Mouse (Mus musculus): Measurements from ENCODE around the gene Syngap1. TPM values are rescaled to one million over a fixed set of nuclear protein-coding genes. Genes with fewer than 3 reads are reported as not detected.

Gene Syngap1
- 4.4 and 6.5 TPM in 2 replicates for polyA plus RNA-seq (2015; fragmentation: Nextera tagmentation; extraction: Ambion mirVana)

DNA sequence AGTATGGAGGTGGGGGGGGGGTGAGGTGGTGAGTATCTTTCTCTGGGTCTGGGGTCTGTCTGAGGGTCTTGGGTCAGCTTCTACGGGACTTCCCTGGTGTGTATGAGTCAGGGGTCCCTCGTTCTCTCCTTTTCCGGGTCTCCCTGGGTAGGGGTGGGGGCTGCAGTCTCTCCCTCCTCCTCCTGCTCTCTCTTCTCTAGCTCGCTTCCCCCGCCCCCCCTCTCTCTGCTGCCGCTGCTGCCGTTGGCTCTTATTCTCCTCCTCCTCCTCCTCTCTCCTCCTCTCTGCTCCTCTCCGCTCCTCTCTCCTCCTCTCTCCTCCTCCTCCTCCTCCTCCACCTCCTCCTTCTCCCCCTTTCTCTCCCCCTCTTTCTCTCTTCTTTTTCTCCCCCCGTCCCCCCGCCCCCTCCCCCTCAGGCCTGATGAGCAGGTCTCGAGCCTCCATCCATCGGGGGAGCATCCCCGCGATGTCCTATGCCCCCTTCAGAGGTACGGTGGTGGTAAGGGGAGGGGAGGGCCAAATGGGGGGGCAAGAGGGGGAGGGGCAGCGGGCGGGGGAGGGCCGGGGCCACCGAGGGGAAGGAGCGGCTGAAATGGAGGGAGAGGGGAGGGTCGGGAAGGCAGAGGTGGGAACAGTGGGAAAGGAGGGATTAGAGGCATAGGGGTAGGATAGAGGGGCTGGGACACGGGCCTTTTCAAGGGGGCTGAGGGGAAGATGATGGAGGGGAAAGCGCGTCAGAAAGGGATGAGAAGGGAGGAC, at the start of gene Syngap1:
TSS of gene Syngap1 (plus strand) at position 223 of the 759 bp plus-strand sequence.

DNA sequence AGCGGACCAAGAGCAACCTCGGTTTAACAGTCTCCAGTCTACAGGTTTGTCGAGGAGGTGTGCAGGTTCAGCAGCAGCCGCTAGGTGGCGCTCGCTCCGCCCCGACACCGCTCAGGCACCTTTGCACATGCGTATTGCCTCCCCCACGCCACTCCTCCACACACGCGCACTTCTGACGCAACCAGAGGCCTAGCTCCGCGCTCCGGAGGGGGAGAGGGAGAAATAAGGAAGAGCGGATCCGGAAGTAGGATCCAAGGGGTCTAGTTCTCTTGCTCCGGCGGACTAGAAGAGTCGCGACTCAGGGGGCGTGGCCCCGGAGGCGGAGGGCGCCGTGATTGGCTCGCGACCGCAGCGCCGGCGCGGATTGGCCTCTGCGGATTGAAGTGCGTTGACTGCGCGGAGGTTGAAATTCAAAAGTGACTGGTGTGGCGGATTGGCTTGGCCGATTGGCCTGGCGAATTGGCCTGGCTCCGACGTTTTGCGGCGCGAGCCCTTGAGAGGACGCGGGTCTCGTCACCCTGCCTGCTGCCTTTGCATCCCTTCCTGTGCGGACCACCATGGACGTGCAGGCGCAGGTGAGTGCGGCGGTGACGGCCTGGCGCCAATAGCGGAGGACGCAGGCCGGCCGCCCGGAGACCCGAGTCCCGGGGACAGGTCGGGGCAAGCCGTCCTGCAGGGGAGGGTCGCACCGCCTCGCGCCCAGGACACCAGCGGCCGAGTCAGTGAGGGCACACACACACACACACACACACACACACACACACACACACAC, 24.2 kb upstream of the Syngap1 start, which contains the start of gene Kifc5b:
TSS of gene Kifc5b (plus strand) at position 381 of the 772 bp plus-strand sequence.

GRCm38 (mm10) chr17:26932839-26933398, 8.1 kb upstream of the Syngap1 start, which contains the start of gene Phf1:
TSS of gene Phf1 (plus strand) at chr17:26933052.

DNA sequence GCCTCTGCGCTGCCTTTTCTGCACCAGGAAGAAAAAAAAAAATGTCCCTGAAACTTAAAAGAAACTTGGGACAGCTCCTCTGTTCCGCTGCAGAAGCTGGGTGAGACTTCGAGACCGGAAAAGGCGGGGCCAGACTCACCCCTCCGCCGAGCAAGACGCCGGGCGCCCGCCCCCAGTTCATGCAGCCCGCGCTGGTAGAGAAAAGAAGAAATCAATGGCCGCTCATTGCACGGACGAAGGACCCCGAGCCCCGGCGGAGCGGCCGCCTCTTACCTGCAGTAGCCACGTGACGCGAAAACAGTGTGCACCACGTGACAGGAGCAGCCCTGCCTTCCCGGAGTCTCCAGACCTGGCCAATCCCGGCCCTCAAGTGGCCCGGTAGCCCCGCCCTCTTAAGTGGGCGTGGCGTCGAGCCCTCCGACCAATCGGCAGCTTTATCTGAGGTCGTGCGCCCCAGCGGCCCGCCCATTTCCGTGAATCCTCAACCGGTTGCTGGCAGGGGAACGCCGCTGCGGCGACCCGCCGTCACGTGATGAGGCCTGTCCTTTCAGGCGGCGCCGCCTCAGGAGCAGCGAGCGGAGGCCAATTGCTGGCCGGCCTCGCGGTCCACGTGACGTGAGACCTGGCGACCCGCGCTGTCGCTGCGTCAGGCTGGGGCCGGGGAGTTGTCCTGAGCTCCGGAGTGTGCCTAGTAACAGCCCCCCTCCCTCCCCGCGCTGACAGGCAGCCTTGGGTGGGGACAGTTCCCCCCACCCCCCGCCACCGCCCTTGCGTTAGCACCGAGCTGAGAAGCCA, 1.7 kb upstream of the Syngap1 start, which contains the start of gene Cuta:
TSS of gene Cuta (minus strand) at position 392 of the 795 bp plus-strand sequence.

DNA sequence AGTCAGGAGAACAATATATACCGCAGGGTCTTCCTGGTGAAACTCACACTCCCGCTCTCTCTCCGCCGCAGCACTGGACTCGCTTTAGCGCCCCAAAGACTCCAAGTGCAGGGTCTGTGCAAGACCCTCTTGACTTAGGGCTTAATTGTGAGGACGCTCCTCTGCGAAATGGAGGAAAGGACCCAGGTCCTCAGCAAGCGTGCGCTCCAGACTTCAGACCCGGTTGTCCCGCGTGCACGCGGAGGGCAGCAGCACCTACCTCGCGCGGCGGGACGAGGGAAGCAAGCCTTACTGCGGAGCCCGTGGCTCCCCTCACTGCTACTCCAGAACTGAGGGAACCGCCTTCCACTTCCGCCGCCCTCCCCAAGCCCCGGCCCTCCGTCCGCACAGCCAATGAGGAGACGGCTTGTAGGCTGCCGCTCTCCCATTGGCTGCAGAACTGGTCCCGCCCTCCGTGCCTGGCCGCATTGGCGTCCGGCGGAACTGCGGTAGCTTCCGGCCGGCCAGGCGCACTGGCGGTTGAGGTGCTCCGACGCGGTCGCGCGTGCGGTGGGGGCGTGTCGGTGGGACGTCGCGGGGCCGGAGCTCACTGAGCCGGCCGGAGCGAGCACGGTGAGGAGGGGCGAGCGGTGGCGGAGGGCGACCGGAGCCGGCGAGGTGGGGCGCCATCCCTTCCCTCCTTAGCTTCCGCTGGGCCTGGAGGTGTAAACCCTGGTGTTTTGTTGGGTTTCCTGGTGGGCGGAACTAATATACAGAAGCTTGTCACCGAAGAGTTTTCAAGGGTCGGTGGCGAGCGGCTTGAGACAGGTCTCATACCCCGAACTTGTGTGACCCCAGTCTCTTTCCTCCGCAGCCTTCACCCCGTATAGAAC, 31.9 kb downstream of the Syngap1 start, which contains the start of gene Zbtb9:
TSS of gene Zbtb9 (plus strand) at position 465 of the 872 bp plus-strand sequence.

Small RNA genes within 50 kb of the gene (microRNA-seq; reads per million reads assigned to microRNA genes)
- not detected for gene Gm27775
- not detected for gene Mir3083
- 1.7 reads per million for gene Mir6968

Other genes with a start within 250 kb of the Syngap1 start
- gene Crebrf, start 225.6 kb upstream of the Syngap1 start, polyA plus RNA-seq (2015; fragmentation: Nextera tagmentation; extraction: Ambion mirVana): 12.0 and 15.8 TPM in 2 replicates
- 53.7 and 55.2 TPM in 2 replicates for gene Bnip1, start 160.2 kb upstream of the Syngap1 start, polyA plus RNA-seq (2015; fragmentation: Nextera tagmentation; extraction: Ambion mirVana)
- not detected in 2 replicates for gene Nkx2-5, start 96.2 kb upstream of the Syngap1 start, polyA plus RNA-seq (2015; fragmentation: Nextera tagmentation; extraction: Ambion mirVana)
- 1.1 and 1.9 TPM in 2 replicates for gene Kifc5b, start 24.2 kb upstream of the Syngap1 start, polyA plus RNA-seq (2015; fragmentation: Nextera tagmentation; extraction: Ambion mirVana)
- gene Phf1, start 8.2 kb upstream of the Syngap1 start, polyA plus RNA-seq (2015; fragmentation: Nextera tagmentation; extraction: Ambion mirVana): 34.9 and 37.9 TPM in 2 replicates
- 153 and 164 TPM in 2 replicates for gene Cuta, start 1.7 kb upstream of the Syngap1 start, polyA plus RNA-seq (2015; fragmentation: Nextera tagmentation; extraction: Ambion mirVana)
- gene Zbtb9, start 31.9 kb downstream of the Syngap1 start, polyA plus RNA-seq (2015; fragmentation: Nextera tagmentation; extraction: Ambion mirVana): 8.6 and 9.9 TPM in 2 replicates
- gene Bak1, start 87.8 kb downstream of the Syngap1 start, polyA plus RNA-seq (2015; fragmentation: Nextera tagmentation; extraction: Ambion mirVana): 4.9 and 5.1 TPM in 2 replicates
- 1.1 and 1.5 TPM in 2 replicates for gene Itpr3, start 116.1 kb downstream of the Syngap1 start, polyA plus RNA-seq (2015; fragmentation: Nextera tagmentation; extraction: Ambion mirVana)
- gene Uqcc2, start 192.7 kb downstream of the Syngap1 start, polyA plus RNA-seq (2015; fragmentation: Nextera tagmentation; extraction: Ambion mirVana): 428 and 441 TPM in 2 replicates
- 0.37 and 0.44 TPM in 2 replicates for gene Ip6k3, start 226.5 kb downstream of the Syngap1 start, polyA plus RNA-seq (2015; fragmentation: Nextera tagmentation; extraction: Ambion mirVana)